Mouse (Mus musculus) embryonic fibroblast, embryonic 13.5 days (primary cell): Measurements from ENCODE around the gene Gaa. TPM values are rescaled to one million over a fixed set of nuclear protein-coding genes. Genes with fewer than 3 reads are reported as not detected.

Experiments
- H3K27ac ChIP-seq: 2 replicates; pipeline ENCODE4 v1.5.1; 2012; ENCODE audit warnings: low read length, control low read depth, inconsistent platforms; ENCODE audit not compliant: insufficient read depth
- H3K4me1 ChIP-seq: 2 replicates; pipeline ENCODE4 v1.6.1; 2011; ENCODE audit warnings: low read length; ENCODE audit not compliant: control insufficient read depth, insufficient read depth
- H3K4me3 ChIP-seq: 2 replicates; pipeline ENCODE4 v1.5.1; 2011; ENCODE audit warnings: mild to moderate bottlenecking, control low read depth, low read length; ENCODE audit not compliant: insufficient read depth
- CTCF ChIP-seq: IDR thresholded peaks from 2 replicates; pipeline ENCODE4 v1.5.1; 2011; ENCODE audit warnings: mild to moderate bottlenecking, control low read depth, low read length, moderate library complexity, borderline replicate concordance; ENCODE audit not compliant: insufficient read depth
- POLR2A ChIP-seq: IDR thresholded peaks from 2 replicates; pipeline ENCODE4 v1.6.1; 2011; ENCODE audit warnings: low read depth, mild to moderate bottlenecking, control low read depth, low read length, moderate library complexity
- polyA plus RNA-seq: library from polyadenylated mRNA; stranded (reverse); fragments of >200 nt; gene quantifications from 2 replicates; pipeline ENCODE4 v1.2.4, GENCODE M21; 2011; ENCODE audit warnings: low read depth; ENCODE audit not compliant: missing spikeins, insufficient read length

Gene Gaa
- polyA plus RNA-seq: 131 TPM in 2 replicates

DNA sequence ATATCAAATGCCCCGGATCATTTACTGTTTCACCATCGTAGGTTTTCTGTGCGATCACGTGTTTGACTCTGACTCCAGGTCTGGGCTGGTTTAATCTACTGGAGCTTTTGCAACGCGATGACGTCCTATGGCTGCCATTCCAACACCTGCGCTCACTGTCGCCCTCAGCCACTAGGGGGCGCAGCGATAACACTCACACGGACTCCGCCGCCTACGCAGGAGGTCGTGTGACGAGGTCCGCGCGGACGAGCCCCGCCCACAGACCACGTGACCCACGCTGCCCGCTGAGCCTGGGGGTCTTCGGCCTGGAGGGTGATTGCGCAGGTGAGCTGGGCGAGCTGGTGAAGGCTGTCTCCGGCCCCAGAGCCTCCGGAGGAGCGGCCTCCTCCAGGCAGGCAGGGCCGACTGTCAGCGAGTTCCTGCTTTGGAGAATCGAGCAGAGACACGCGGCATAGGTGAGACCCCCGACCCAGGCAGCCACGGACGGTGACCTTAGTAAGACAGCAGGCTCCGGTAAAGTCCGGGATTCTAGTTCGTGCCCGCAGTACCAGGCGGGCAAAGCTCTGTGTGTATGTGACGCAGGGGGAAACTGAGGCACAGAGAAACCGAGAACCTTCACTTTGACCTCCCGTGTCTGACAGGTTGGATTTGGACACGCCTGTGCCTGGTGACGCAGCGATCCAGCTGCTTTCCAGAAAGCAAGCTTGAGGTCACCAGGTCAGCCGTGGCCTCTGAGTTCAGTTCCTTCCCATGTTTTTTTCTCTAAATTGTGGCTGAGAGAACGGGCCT is at the start of gene Gaa:
Gaa (plus strand) TSS at position 120 of the 789 bp plus-strand sequence.
- no peak within 1 kb of the TSS for H3K27ac ChIP-seq
- no peaks in the 10 kb centered on the region for H3K4me1 ChIP-seq
- TF ChIP-seq POLR2A (peak; percentile 71), CTCF (peak; percentile 99)
- peak within 1 kb of the TSS; percentile 72 for H3K4me3 ChIP-seq

DNA sequence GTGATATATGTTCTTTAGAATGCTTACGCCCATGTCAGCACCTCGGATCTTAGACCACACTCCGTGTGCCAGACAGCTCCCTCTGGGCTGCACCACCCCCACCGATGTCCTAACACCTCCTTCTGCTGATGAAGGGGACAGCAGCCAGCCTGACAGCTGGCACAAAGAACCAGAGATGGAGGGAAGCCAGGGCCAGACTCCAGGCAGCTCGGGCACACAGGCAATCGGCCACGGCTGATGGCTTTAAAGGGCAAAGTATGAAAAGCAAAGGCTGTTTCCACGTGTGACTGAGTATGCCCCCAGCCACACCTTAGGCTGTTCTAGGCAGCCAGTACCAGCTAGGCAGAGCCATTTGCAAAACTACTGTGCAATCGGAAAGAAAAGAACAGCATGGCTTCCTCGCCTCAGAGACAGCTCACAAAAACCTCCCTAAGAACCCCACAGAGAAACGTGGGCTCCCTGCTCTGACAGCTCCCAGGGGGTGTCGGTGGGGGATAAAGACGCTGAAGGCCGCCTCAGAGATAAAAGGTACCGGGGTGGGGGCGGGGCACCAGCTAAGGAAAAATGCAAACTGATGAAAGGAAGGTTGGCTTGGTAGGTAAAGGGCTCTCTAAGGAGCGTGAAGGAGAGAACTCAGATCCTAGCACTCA is 47.7 kb upstream of the Gaa start:
- Histone ChIP-seq H3K4me3 (no peak overlapping the region), H3K27ac (no peak overlapping the region), H3K4me1 (peaks cover 6% of the 10 kb centered on the region)
- TF ChIP-seq CTCF (no peak), POLR2A (no peak)

DNA sequence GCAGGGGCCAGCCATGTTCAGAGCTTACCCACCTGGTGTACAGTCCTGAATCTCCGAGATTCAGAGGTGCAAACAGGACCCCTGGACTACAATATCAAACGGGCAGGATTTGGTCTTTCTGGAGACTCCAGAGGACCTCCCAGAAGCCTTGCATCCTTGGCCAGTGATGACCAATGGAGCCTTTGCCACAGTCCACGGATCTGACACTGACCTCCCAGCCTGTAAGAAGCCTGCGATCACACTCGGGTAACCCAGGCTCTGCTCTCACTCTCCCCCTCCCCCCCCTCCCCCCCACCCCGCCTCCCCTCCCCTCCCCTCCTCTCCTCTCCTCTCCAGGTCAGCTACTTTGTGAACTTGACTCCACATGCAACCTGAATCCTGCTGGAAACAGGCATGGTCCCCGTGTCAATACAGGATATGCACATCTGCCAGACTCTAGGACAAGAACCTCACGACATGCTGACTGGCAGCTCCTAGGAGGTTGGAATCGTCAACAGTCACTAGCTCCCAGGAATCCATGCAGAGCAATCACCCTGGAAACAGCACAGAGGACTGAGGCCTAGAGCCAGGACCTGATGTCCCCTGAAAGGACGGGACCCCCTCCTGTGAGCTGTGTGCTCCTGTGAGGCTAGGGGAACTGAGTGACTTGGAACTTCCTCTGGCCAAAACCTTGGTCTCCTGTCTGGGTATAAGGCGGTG is 45.7 kb upstream of the Gaa start:
- H3K4me1 ChIP-seq: no peaks in the 10 kb centered on the region
- TF ChIP-seq CTCF: no peak
- no peak for TF ChIP-seq POLR2A
- no peak overlapping the region for H3K4me3 ChIP-seq
- no peak overlapping the region for H3K27ac ChIP-seq

DNA sequence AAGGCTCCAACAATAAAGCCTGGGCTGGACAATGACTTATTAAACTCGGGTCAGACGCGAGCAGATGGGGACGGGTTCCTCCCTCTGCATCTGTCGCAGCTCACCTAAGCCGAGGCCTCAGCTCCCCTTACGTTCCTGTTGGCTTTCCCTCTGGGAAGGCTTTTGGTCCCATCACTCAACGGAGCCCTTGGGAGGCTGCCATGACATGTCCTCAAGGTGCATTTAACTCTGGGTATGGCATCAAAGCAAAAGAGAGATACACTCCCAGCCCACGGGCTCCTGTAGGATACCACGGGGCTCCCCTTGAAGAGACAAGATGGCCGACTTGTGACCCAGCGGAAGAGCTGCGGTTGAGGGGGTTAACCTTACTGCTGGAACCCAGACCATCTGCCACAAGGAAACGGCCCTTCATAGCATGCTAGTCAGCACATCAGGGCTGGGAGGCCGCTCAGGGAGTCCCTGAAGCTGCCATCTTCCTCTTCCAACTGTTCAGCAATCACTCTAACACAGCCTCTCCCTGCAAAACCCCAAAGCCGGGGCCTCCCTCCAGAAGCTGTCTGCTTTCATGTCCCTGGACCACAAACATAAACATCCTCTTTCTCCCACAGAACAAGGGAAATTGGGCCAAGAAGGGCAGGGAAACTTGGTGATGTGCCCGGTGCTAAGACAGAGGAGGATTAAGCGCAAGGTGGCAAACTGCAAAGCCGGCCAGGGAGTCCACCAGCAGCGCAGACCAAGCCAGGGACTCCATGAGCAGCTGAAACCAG is 44.4 kb upstream of the Gaa start:
- Histone ChIP-seq H3K27ac (no peak overlapping the region), H3K4me3 (no peak overlapping the region), H3K4me1 (no peaks in the 10 kb centered on the region; the same call in 1 of the 2 replicates)
- TF ChIP-seq POLR2A (no peak), CTCF (no peak)

DNA sequence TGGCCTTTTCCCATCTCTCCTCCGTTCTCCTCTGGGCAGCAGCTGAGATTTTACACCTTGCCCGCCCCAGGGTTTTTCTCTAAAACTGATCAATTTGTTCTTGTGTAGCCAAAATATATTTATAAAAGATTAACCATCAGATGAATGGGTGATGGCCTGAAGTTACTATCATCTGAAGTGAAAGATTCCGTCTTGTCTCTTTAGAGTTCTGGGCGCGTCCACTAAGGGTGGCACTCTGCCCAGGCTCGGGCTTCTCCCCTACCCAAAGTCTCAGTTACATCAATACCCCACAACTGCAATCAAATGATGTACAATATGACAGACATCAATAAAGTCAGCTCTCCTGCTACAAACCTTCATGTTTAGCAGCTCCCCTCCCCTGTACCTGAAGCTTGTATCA is 42.8 kb upstream of the Gaa start:
- no peak overlapping the region for H3K27ac ChIP-seq
- no peak for TF ChIP-seq POLR2A
- no peak for TF ChIP-seq CTCF
- H3K4me1 ChIP-seq: no peaks in the 10 kb centered on the region; the same call in 1 of the 2 replicates
- no peak overlapping the region for H3K4me3 ChIP-seq

DNA sequence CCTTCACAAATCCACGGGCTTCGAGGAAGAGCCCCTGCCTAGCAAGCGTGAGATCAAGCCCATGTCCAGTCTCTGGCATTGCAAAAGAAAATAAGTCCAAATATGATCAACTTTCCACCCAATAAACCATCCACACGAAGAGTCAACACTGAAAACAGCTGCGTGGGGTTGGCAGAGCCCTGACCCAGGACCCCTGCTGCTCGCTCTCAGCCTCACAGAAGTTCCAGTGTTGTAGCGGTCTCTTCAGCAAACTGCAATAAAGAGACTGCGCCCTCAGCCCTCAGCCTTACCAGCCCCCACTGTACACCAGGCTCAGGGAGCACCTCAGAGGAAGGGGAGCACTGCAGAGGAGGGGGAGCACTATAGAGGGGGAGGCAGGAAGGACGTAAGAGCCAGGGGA is 42.1 kb upstream of the Gaa start:
- H3K4me3 ChIP-seq: no peak overlapping the region
- TF ChIP-seq CTCF (no peak), POLR2A (no peak)
- no peak overlapping the region for H3K27ac ChIP-seq
- H3K4me1 ChIP-seq: no peaks in the 10 kb centered on the region; the same call in 1 of the 2 replicates

DNA sequence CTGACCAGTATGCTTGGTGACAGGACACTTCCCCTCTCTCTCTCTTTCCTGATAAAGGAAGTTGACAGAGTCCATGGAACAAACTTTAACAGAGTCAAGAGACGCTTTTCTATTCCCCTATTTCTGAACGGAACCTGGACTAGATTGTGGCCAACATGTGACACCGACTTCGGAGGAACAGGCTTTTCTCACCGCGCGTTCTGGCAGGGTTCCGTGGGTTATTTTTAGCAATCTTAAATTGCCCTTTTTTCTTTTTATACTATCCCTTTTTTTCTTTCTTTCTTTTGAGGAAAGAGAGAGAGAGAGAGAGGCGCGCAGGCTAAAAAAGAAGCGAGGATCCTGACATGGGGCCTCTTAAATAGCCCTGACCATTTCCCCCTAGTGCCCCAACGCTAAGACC is 40.1 kb upstream of the Gaa start:
- Histone ChIP-seq H3K4me3 (peak overlapping the region; percentile 68), H3K4me1 (no peaks in the 10 kb centered on the region; the same call in 1 of the 2 replicates), H3K27ac (no peak overlapping the region)
- TF ChIP-seq CTCF (no peak), POLR2A (no peak)

DNA sequence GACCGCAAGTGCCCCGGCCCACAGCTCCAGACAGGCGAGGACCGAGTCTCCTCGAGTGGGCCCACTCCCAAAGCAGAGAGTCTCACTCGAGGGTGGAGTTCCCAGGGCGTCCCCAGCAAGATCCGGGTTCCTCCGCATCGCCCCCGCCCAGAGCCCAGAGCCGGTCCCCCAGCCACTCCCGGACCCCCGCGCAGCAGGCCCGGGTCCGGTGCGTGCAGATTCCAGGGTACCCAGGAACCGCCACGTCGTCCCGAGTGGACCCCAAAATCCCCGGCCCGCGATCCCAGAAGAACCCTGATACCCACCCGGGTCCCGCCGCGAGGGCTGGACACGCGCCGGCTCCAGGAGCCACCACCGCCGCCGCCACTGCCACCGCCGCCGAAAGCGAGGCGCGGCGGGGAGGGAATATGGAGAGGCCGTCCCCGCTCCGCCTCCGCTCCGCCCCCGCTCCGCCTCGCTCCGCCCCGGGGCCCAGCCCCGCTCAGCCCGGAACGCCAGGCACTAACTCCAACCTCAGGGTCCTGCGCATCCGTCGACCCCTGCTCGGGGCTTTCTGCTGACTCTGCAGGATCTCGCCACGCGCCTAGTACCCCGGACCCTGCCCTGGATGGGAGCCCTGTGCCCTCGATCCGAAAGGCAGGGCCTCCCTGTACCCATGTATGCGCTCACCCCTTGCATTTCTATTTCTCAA is 39.5 kb upstream of the Gaa start, which contains the start of the genes Tbc1d16 and Ccdc40:
Tbc1d16 (minus strand) TSS at position 409 of the 691 bp plus-strand sequence.
Ccdc40 (plus strand) TSS at position 482 of the 691 bp plus-strand sequence.
- no peak for TF ChIP-seq CTCF
- TF ChIP-seq POLR2A: peak; percentile 61
- no peaks in the 10 kb centered on the region; the same call in 1 of the 2 replicates for H3K4me1 ChIP-seq
- peak within 1 kb of the TSS; percentile 69 for H3K4me3 ChIP-seq
- H3K27ac ChIP-seq: no peak within 1 kb of the TSS
